Mouse (Mus musculus): Measurements from ENCODE around the gene Ipo7. TPM values are rescaled to one million over a fixed set of nuclear protein-coding genes. Genes with fewer than 3 reads are reported as not detected.

Ipo7 gene
- polyA plus RNA-seq, 1 experiment from 2014 or later, result 42.8 TPM

- WGBS, result 73% methylated on average over 4 of the region's 4 CpGs
- Histone ChIP-seq H3K9ac (no peak overlapping the region), H3K36me3 (no peaks in the 10 kb centered on the region), H3K27me3 (no peaks in the 10 kb centered on the region), H3K27ac (no peak overlapping the region), H3K4me2 (no peak overlapping the region), H3K4me1 (peaks cover 8% of the 10 kb centered on the region), H3K9me3 (no peaks in the 10 kb centered on the region), H3K4me3 (no peak overlapping the region)
- ATAC-seq (ENCODE audit: insufficient number of reproducible peaks, low FRiP score, low TSS enrichment, low read depth), result no peak
Observed at GRCm38 (mm10) chr7:109998388-109998787, 19.7 kb upstream of the Ipo7 start.

DNA sequence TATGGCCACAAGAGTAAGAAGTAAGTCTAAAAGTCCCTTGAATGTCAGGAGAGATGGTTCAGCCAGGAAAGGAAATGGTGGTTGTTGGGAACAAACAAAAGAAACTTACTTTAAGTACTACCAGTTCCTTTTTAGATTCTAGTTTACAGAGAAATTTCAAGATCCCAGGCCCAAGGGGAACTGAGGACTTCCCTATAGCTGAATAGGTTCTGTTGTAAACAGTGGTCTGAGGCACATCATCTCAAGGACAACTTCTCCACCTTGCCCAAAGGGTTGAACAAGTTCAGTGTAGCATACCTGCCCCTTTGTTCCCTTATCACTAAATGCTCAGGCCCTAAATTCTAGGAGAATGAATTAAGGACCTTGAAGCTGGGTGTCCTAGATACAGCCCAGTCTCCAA lies 16.0 kb upstream of the Ipo7 start:
- Histone ChIP-seq H3K4me1 (0 out of 2 replicates have a peak, but pooled peaks cover 2% of the 10 kb centered on the region), H3K4me3 (no peak overlapping the region), H3K27me3 (no peaks in the 10 kb centered on the region), H3K9ac (no peak overlapping the region), H3K9me3 (no peaks in the 10 kb centered on the region), H3K36me3 (no peaks in the 10 kb centered on the region), H3K4me2 (no peak overlapping the region), H3K27ac (no peak overlapping the region)
- no peak for ATAC-seq (ENCODE audit: insufficient number of reproducible peaks, low FRiP score, low TSS enrichment, low read depth)

DNA sequence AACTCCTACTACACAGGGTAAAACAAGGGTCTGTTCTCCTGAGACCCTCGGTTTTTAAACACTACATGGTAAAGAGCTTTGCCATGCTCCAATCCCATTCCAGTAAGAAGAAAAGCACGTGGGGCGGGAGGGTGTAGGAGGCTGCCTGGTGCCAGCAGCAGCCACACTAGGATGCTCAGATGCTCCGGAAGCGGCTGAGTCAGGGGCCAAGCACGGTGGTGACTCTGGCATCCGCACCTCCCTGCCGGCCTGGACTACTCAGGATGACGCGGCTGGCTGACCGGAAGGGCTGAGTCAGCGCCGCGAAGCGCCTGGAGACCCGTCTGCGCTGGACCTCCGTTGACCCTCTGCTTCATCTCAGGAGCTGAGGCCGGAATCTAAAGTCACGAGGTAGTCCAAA lies 15.1 kb upstream of the Ipo7 start:
- H3K9me3 ChIP-seq, result no peaks in the 10 kb centered on the region
- H3K4me1 ChIP-seq, result 0 out of 2 replicates have a peak, but pooled peaks cover 2% of the 10 kb centered on the region
- H3K27ac ChIP-seq, result no peak overlapping the region
- no peak for ATAC-seq (ENCODE audit: insufficient number of reproducible peaks, low FRiP score, low TSS enrichment, low read depth)
- no peaks in the 10 kb centered on the region for H3K36me3 ChIP-seq
- H3K27me3 ChIP-seq, result no peaks in the 10 kb centered on the region
- WGBS, result 16% methylated on average over 20 of the region's 20 CpGs
- no peak overlapping the region for H3K9ac ChIP-seq
- H3K4me2 ChIP-seq, result peak overlapping the region; percentile 25; the same call in 1 of the 2 replicates
- 0 out of 2 replicates have a peak overlapping the region, but pooled peaks have one; percentile 7 for H3K4me3 ChIP-seq

- no peak for ATAC-seq (ENCODE audit: insufficient number of reproducible peaks, low FRiP score, low TSS enrichment, low read depth)
- Histone ChIP-seq H3K9ac (no peak overlapping the region), H3K36me3 (no peaks in the 10 kb centered on the region), H3K4me3 (no peak overlapping the region), H3K27ac (no peak overlapping the region), H3K4me2 (no peak overlapping the region), H3K27me3 (no peaks in the 10 kb centered on the region), H3K4me1 (0 out of 2 replicates have a peak, but pooled peaks cover 2% of the 10 kb centered on the region), H3K9me3 (no peaks in the 10 kb centered on the region)
Observed at GRCm38 (mm10) chr7:110005976-110006375, 12.1 kb upstream of the Ipo7 start.

DNA sequence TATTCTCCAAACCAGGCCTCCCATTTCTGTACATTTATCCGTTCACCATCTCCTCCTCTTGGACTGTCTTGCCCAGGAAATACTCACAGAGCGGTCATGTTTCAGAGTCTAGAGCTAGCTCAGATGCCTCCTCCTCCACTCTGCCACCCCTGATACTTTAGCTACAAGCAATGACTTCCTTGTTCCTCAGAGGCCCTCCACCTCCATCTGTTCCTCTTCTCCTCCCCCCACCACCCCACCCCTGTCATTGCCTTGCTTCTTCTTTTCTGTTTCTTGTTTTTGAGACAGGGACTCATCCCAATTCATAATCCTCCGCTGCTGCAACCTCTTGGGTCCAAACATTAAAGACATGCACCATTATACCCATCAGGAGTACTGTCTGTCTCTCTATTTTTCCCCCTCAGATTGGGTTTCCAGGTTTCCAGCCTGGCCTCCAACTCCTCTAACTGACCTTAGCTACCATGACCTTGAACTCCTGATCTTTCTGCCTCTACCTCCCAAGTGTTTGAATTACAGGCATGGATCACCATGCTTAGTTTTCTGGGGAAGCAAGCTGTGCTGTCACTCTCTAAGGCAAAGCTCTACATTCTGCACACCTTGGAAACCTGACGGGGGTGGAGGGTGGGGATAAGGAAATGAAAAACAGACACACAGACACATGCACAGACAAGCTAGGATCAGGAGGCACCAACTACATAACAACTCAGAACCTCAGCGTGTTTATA lies 11.4 kb upstream of the Ipo7 start:
- H3K4me1 ChIP-seq, result 0 out of 2 replicates have a peak, but pooled peaks cover 2% of the 10 kb centered on the region
- H3K9ac ChIP-seq, result no peak overlapping the region
- ATAC-seq (ENCODE audit: insufficient number of reproducible peaks, low FRiP score, low TSS enrichment, low read depth), result no peak
- H3K4me3 ChIP-seq, result no peak overlapping the region
- H3K36me3 ChIP-seq, result no peaks in the 10 kb centered on the region
- no peaks in the 10 kb centered on the region for H3K27me3 ChIP-seq
- no peak overlapping the region for H3K27ac ChIP-seq
- no peak overlapping the region for H3K4me2 ChIP-seq
- H3K9me3 ChIP-seq, result no peaks in the 10 kb centered on the region
- 66% methylated on average over 5 of the region's 5 CpGs for WGBS

DNA sequence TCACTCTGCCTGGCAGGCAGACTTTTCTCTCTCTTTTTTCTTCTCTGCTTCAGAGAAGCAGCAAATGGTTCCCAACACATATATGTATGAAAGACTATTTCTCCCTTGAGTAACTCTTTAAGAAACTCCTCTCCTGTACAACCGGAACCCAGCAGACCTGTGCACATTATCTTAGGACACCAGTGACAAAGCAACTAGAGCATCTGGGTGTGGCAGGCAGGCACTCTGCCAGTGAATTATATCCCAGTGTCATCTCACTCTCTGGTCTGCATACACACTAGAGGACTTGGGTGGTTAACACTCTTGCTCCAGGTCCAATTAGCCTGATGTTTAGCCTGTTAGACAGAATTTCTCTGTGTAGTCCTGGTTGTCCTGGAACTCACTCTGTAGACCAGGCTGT lies 9.6 kb upstream of the Ipo7 start:
- no peaks in the 10 kb centered on the region for H3K27me3 ChIP-seq
- WGBS, result 86% methylated on average over 1 of the region's 1 CpGs
- no peak for ATAC-seq (ENCODE audit: insufficient number of reproducible peaks, low FRiP score, low TSS enrichment, low read depth)
- no peak overlapping the region for H3K4me2 ChIP-seq
- H3K27ac ChIP-seq, result no peak overlapping the region
- no peaks in the 10 kb centered on the region for H3K4me1 ChIP-seq
- H3K4me3 ChIP-seq, result no peak overlapping the region
- H3K9me3 ChIP-seq, result no peaks in the 10 kb centered on the region
- H3K9ac ChIP-seq, result no peak overlapping the region
- no peaks in the 10 kb centered on the region for H3K36me3 ChIP-seq

DNA sequence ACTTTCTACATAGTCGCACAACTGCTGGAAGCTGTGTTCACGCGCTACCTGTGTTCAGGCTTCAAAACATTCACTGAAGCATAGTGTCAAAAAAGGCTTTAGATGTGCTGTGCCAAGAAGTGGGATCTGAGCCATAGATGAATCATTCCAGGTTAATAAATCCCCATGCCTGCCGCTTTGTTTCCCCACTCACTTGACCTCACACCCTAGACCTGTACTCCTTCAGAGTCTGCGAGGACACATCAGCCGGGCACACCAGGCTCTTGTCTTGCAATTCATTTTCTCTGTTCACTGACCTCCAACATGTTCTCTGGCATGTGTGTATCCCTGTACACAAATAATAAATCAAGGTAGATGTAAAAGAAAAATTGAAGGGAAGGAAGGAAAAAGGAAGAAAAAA lies 9.0 kb upstream of the Ipo7 start:
- WGBS, result 88% methylated on average over 6 of the region's 6 CpGs
- no peak overlapping the region for H3K4me2 ChIP-seq
- no peak overlapping the region for H3K9ac ChIP-seq
- H3K9me3 ChIP-seq, result no peaks in the 10 kb centered on the region
- H3K4me3 ChIP-seq, result no peak overlapping the region
- H3K27me3 ChIP-seq, result no peaks in the 10 kb centered on the region
- H3K27ac ChIP-seq, result no peak overlapping the region
- H3K4me1 ChIP-seq, result no peaks in the 10 kb centered on the region
- no peak for ATAC-seq (ENCODE audit: insufficient number of reproducible peaks, low FRiP score, low TSS enrichment, low read depth)
- H3K36me3 ChIP-seq, result no peaks in the 10 kb centered on the region

DNA sequence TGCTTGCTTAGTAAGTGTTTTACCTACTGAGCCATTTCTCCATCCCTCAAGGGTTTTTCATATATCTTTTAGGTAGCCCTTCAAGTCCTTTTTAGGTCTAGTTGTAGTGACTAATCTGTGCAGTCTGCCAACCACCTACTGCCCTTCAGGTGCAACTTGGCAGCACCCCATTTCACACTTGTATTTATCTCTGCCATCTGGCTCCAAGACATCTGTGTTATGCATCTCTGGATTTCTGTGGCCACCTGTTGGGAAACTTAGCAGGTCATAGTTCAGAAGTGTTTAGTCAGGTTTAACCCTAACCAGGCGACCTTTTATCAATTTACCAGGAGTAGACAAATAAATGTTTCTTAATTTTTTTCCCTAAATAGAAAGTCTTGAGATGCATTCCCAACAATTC lies 6.7 kb upstream of the Ipo7 start:
- Histone ChIP-seq H3K4me1 (no peaks in the 10 kb centered on the region), H3K4me3 (no peak overlapping the region), H3K27me3 (no peaks in the 10 kb centered on the region), H3K36me3 (no peaks in the 10 kb centered on the region), H3K9ac (no peak overlapping the region), H3K9me3 (no peaks in the 10 kb centered on the region), H3K27ac (no peak overlapping the region), H3K4me2 (no peak overlapping the region)
- ATAC-seq (ENCODE audit: insufficient number of reproducible peaks, low FRiP score, low TSS enrichment, low read depth), result no peak
- 44% methylated on average over 1 of the region's 1 CpGs for WGBS

GRCm38 (mm10) chr7:110014272-110014671 lies 3.8 kb upstream of the Ipo7 start:
- WGBS, result 81% methylated on average over 5 of the region's 5 CpGs
- no peak for ATAC-seq (ENCODE audit: insufficient number of reproducible peaks, low FRiP score, low TSS enrichment, low read depth)
- H3K9ac ChIP-seq, result no peak overlapping the region
- no peaks in the 10 kb centered on the region for H3K9me3 ChIP-seq
- H3K4me1 ChIP-seq, result peaks cover 3% of the 10 kb centered on the region; the same call in 1 of the 2 replicates
- no peak overlapping the region for H3K4me3 ChIP-seq
- no peaks in the 10 kb centered on the region for H3K27me3 ChIP-seq
- H3K36me3 ChIP-seq, result no peaks in the 10 kb centered on the region
- no peak overlapping the region for H3K4me2 ChIP-seq
- no peak overlapping the region for H3K27ac ChIP-seq

- H3K4me3 ChIP-seq, result peak overlapping the region; percentile 100
- H3K36me3 ChIP-seq, result no peaks in the 10 kb centered on the region
- peak overlapping the region; percentile 67 for H3K4me2 ChIP-seq
- WGBS, result under 1% methylated on average over 42 of the region's 42 CpGs
- H3K9me3 ChIP-seq, result no peaks in the 10 kb centered on the region
- peaks cover 3% of the 10 kb centered on the region; the same call in 1 of the 2 replicates for H3K4me1 ChIP-seq
- no peaks in the 10 kb centered on the region for H3K27me3 ChIP-seq
- peak overlapping the region; percentile 94 for H3K27ac ChIP-seq
- ATAC-seq (ENCODE audit: insufficient number of reproducible peaks, low FRiP score, low TSS enrichment, low read depth), result peak; percentile 66
- peak overlapping the region; percentile 97 for H3K9ac ChIP-seq
Observed at GRCm38 (mm10) chr7:110018631-110019482, 783 bp downstream of the Ipo7 start.

DNA sequence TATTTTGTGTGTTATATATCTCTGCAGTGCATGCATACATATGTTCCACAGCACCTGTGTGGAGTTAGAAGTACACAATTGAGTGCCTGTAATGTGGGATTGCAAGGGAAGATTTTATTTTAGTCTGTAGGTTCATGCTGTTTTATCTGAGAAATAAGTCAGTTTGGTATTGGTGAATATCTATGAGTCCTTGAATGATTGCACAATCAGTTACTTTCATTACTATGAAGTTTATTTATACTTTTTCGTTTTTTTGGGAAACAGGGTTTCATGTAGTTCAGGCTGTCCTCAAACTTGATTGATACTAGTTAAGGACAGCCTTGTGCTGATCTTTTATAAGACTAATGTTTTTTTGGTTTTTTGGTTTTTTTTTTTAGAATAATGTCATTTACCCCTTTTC lies 5.5 kb downstream of the Ipo7 start:
- H3K4me2 ChIP-seq, result no peak overlapping the region
- H3K27ac ChIP-seq, result no peak overlapping the region
- H3K4me1 ChIP-seq, result peaks cover 3% of the 10 kb centered on the region; the same call in 1 of the 2 replicates
- no peaks in the 10 kb centered on the region for H3K27me3 ChIP-seq
- peaks cover 7% of the 10 kb centered on the region; the same call in 1 of the 2 replicates for H3K36me3 ChIP-seq
- H3K9ac ChIP-seq, result no peak overlapping the region
- H3K9me3 ChIP-seq, result no peaks in the 10 kb centered on the region
- WGBS, result 92% methylated on average over 1 of the region's 1 CpGs
- no peak for ATAC-seq (ENCODE audit: insufficient number of reproducible peaks, low FRiP score, low TSS enrichment, low read depth)
- no peak overlapping the region for H3K4me3 ChIP-seq

GRCm38 (mm10) chr7:110026594-110026993 lies 8.5 kb downstream of the Ipo7 start:
- peaks cover 17% of the 10 kb centered on the region; the same call in 1 of the 2 replicates for H3K36me3 ChIP-seq
- no peak for ATAC-seq (ENCODE audit: insufficient number of reproducible peaks, low FRiP score, low TSS enrichment, low read depth)
- WGBS, result 67% methylated on average over 2 of the region's 2 CpGs
- no peaks in the 10 kb centered on the region for H3K9me3 ChIP-seq
- H3K27me3 ChIP-seq, result no peaks in the 10 kb centered on the region
- H3K9ac ChIP-seq, result no peak overlapping the region
- H3K4me2 ChIP-seq, result no peak overlapping the region
- no peak overlapping the region for H3K4me3 ChIP-seq
- no peaks in the 10 kb centered on the region for H3K4me1 ChIP-seq
- no peak overlapping the region for H3K27ac ChIP-seq
